Mouse (Mus musculus) E14TG2a.4 (cell line): ENCODE results near the gene Wdr90.

Experiments
- CTCF ChIP-seq: conservative IDR thresholded peaks from 2 replicates; pipeline ENCODE4 v1.5.1; 2014; ENCODE audit warnings: low read length
- NANOG ChIP-seq: IDR thresholded peaks from 2 replicates; pipeline ENCODE4 v1.6.1; 2014; ENCODE audit warnings: borderline replicate concordance, low read length, mixed read lengths
- POU5F1 ChIP-seq: IDR thresholded peaks from 2 replicates; pipeline ENCODE4 v1.6.1; 2014; ENCODE audit warnings: low read length, borderline replicate concordance

DNA sequence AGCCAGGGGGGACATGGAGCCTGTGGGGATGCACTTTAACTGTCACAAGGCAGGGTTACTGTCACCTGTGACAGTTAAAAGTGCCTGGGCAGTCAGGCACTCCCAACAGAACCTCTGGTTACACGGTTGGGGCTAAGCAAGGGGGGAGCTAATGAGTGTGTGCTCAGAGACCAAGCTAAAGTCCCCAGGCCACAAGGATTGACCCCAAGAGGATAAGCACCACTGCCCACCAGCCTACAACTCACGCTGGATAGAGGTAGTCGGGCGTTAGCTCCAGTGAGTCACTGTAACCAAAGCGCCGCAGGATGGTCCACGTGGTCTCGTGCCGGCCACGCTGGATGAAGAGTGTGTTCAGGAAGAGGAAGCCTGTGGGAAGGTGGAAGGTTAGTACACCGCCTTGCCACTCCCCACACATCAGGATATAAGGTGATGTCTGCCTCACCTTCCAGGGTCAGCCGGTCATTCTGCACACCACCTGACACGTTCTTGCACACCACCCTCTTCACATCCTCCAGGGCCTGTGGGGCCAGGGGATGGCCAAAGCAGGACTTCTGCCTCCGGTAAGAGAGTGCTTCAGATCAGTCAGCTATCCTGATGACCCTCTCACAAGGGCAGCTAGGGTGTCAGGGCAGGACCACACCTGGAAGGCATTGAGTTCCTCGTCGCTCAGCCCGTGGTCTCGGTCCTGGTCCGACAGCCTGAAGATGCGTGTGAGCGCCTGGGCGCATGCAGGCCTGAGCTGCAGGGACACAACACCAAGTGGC is 20.0 kb downstream of the Wdr90 start, which contains the start of gene Gm20683:
- TF ChIP-seq CTCF (no peak), NANOG (no peak), POU5F1 (no peak)
